Comparison of ENCODE assay signal across 11 mouse cellular contexts in genomic region chr2:179131004-179131403, GRCm38 (mm10).
"Had no signal": no experiment of that assay in that cellular context is flagged by ENCODE, and none has a peak within 500 bp of the region (broad histone marks: within the 10 kb centered on the region; RNA-seq: fewer than 3 reads in every experiment).

No protein-coding gene starts in this region.

- DNase-seq: kidney, adult 11 months; kidney, adult 8-10 months; kidney, postnatal 14 days; kidney, postnatal 4 days; left cerebral cortex, postnatal 4 days; liver, postnatal 0 days; lung, embryonic 14.5 days; lung, postnatal 36 days; retina, postnatal 1 day; spleen, adult 18-20 months; thymus, postnatal 25 days had no signal
